Mouse (Mus musculus): Measurements from ENCODE around the gene Sec31a. TPM values are rescaled to one million over a fixed set of nuclear protein-coding genes. Genes with fewer than 3 reads are reported as not detected.

Gene Sec31a
- polyA plus RNA-seq, 1 experiment from 2014 or later, result 150 TPM

GRCm38 (mm10) chr5:100418077-100418476, 2.0 kb upstream of the Sec31a start:
- peaks cover 26% of the 10 kb centered on the region for H3K36me3 ChIP-seq (ENCODE audit: control insufficient read depth, insufficient read depth)
- 79% methylated on average over 2 of the region's 2 CpGs for WGBS
- H3K4me2 ChIP-seq (ENCODE audit: low read depth, low read length), result no peak overlapping the region
- H3K4me1 ChIP-seq (ENCODE audit: control insufficient read depth, insufficient read depth, low read length), result peaks cover 13% of the 10 kb centered on the region
- no peak overlapping the region for H3K27ac ChIP-seq (ENCODE audit: low read length)
- no peak for ATAC-seq (replicated peaks; ENCODE audit: extremely low read depth, insufficient read depth, low FRiP score)
- H3K4me3 ChIP-seq (ENCODE audit: low read length), result no peak overlapping the region
- no peak overlapping the region for H3K9ac ChIP-seq (ENCODE audit: low read length)
- no peaks in the 10 kb centered on the region for H3K9me3 ChIP-seq (replicated peaks; ENCODE audit: control insufficient read depth, low read length)
- no peaks in the 10 kb centered on the region for H3K27me3 ChIP-seq (ENCODE audit: control insufficient read depth, insufficient read depth, low read length)

- H3K27ac ChIP-seq (ENCODE audit: low read length), result peak overlapping the region; percentile 73
- ATAC-seq (replicated peaks; ENCODE audit: extremely low read depth, insufficient read depth, low FRiP score), result no peak
- 0 out of 2 replicates have a peak, but pooled peaks cover 5% of the 10 kb centered on the region for H3K36me3 ChIP-seq (ENCODE audit: control insufficient read depth, insufficient read depth)
These were observed 1.4 kb downstream of the Sec31a start for GRCm38 (mm10) chr5:100414474-100415196.

GRCm38 (mm10) chr5:100412886-100413285, 3.1 kb downstream of the Sec31a start:
- Histone ChIP-seq H3K9ac (ENCODE audit: low read length) (no peak overlapping the region), H3K27me3 (ENCODE audit: control insufficient read depth, insufficient read depth, low read length) (no peaks in the 10 kb centered on the region), H3K9me3 (replicated peaks; ENCODE audit: control insufficient read depth, low read length) (no peaks in the 10 kb centered on the region), H3K4me1 (ENCODE audit: control insufficient read depth, insufficient read depth, low read length) (peaks cover 25% of the 10 kb centered on the region), H3K27ac (ENCODE audit: low read length) (no peak overlapping the region), H3K36me3 (ENCODE audit: control insufficient read depth, insufficient read depth) (peaks cover under 1% of the 10 kb centered on the region; the same call in 1 of the 2 replicates), H3K4me3 (ENCODE audit: low read length) (no peak overlapping the region), H3K4me2 (ENCODE audit: low read depth, low read length) (no peak overlapping the region)
- 74% methylated on average over 3 of the region's 3 CpGs for WGBS
- no peak for ATAC-seq (replicated peaks; ENCODE audit: extremely low read depth, insufficient read depth, low FRiP score)

More at GRCm38 (mm10) chr5:100414474-100415196, 1.4 kb downstream of the Sec31a start:
- no peaks in the 10 kb centered on the region for H3K27me3 ChIP-seq (ENCODE audit: control insufficient read depth, insufficient read depth, low read length)
- H3K4me2 ChIP-seq (ENCODE audit: low read depth, low read length), result peak overlapping the region; percentile 82
- no peaks in the 10 kb centered on the region for H3K9me3 ChIP-seq (replicated peaks; ENCODE audit: control insufficient read depth, low read length)
- H3K4me3 ChIP-seq (ENCODE audit: low read length), result peak overlapping the region; percentile 61
- H3K4me1 ChIP-seq (ENCODE audit: control insufficient read depth, insufficient read depth, low read length), result peaks cover 25% of the 10 kb centered on the region
- WGBS, result 18% methylated on average over 11 of the region's 11 CpGs
- H3K9ac ChIP-seq (ENCODE audit: low read length), result peak overlapping the region; percentile 74

GRCm38 (mm10) chr5:100410281-100410680, 5.8 kb downstream of the Sec31a start:
- ATAC-seq (replicated peaks; ENCODE audit: extremely low read depth, insufficient read depth, low FRiP score), result no peak

GRCm38 (mm10) chr5:100408485-100408884, 7.5 kb downstream of the Sec31a start:
- Histone ChIP-seq H3K27ac (ENCODE audit: low read length) (no peak overlapping the region), H3K36me3 (ENCODE audit: control insufficient read depth, insufficient read depth) (peaks cover 28% of the 10 kb centered on the region), H3K4me3 (ENCODE audit: low read length) (no peak overlapping the region), H3K27me3 (ENCODE audit: control insufficient read depth, insufficient read depth, low read length) (no peaks in the 10 kb centered on the region), H3K9me3 (replicated peaks; ENCODE audit: control insufficient read depth, low read length) (no peaks in the 10 kb centered on the region), H3K4me2 (ENCODE audit: low read depth, low read length) (no peak overlapping the region), H3K9ac (ENCODE audit: low read length) (no peak overlapping the region), H3K4me1 (ENCODE audit: control insufficient read depth, insufficient read depth, low read length) (peaks cover 14% of the 10 kb centered on the region)
- ATAC-seq (replicated peaks; ENCODE audit: extremely low read depth, insufficient read depth, low FRiP score), result no peak
- 81% methylated on average over 5 of the region's 5 CpGs for WGBS

More at GRCm38 (mm10) chr5:100410281-100410680, 5.8 kb downstream of the Sec31a start:
- Histone ChIP-seq H3K36me3 (ENCODE audit: control insufficient read depth, insufficient read depth) (peaks cover 15% of the 10 kb centered on the region), H3K4me1 (ENCODE audit: control insufficient read depth, insufficient read depth, low read length) (peaks cover 21% of the 10 kb centered on the region), H3K9me3 (replicated peaks; ENCODE audit: control insufficient read depth, low read length) (no peaks in the 10 kb centered on the region), H3K4me2 (ENCODE audit: low read depth, low read length) (no peak overlapping the region), H3K4me3 (ENCODE audit: low read length) (no peak overlapping the region), H3K9ac (ENCODE audit: low read length) (no peak overlapping the region), H3K27me3 (ENCODE audit: control insufficient read depth, insufficient read depth, low read length) (no peaks in the 10 kb centered on the region), H3K27ac (ENCODE audit: low read length) (no peak overlapping the region)
- WGBS, result 85% methylated on average over 5 of the region's 5 CpGs

- Histone ChIP-seq H3K9ac (ENCODE audit: low read length) (no peak overlapping the region), H3K4me2 (ENCODE audit: low read depth, low read length) (no peak overlapping the region), H3K4me1 (ENCODE audit: control insufficient read depth, insufficient read depth, low read length) (no peaks in the 10 kb centered on the region), H3K27ac (ENCODE audit: low read length) (no peak overlapping the region), H3K36me3 (ENCODE audit: control insufficient read depth, insufficient read depth) (peaks cover 72% of the 10 kb centered on the region), H3K4me3 (ENCODE audit: low read length) (no peak overlapping the region), H3K9me3 (replicated peaks; ENCODE audit: control insufficient read depth, low read length) (no peaks in the 10 kb centered on the region), H3K27me3 (ENCODE audit: control insufficient read depth, insufficient read depth, low read length) (no peaks in the 10 kb centered on the region)
- no peak for ATAC-seq (replicated peaks; ENCODE audit: extremely low read depth, insufficient read depth, low FRiP score)
- 89% methylated on average over 3 of the region's 3 CpGs for WGBS
These were observed 19.3 kb downstream of the Sec31a start for GRCm38 (mm10) chr5:100396753-100397152.

GRCm38 (mm10) chr5:100393681-100394080, 22.4 kb downstream of the Sec31a start:
- peaks cover 85% of the 10 kb centered on the region for H3K36me3 ChIP-seq (ENCODE audit: control insufficient read depth, insufficient read depth)
- H3K9ac ChIP-seq (ENCODE audit: low read length), result no peak overlapping the region
- no peaks in the 10 kb centered on the region for H3K9me3 ChIP-seq (replicated peaks; ENCODE audit: control insufficient read depth, low read length)
- no peak for ATAC-seq (replicated peaks; ENCODE audit: extremely low read depth, insufficient read depth, low FRiP score)
- no peaks in the 10 kb centered on the region for H3K27me3 ChIP-seq (ENCODE audit: control insufficient read depth, insufficient read depth, low read length)
- no peak overlapping the region for H3K27ac ChIP-seq (ENCODE audit: low read length)
- no peak overlapping the region for H3K4me3 ChIP-seq (ENCODE audit: low read length)
- WGBS, result 78% methylated on average over 3 of the region's 3 CpGs
- H3K4me2 ChIP-seq (ENCODE audit: low read depth, low read length), result no peak overlapping the region
- H3K4me1 ChIP-seq (ENCODE audit: control insufficient read depth, insufficient read depth, low read length), result no peaks in the 10 kb centered on the region

- Histone ChIP-seq H3K4me1 (ENCODE audit: control insufficient read depth, insufficient read depth, low read length) (no peaks in the 10 kb centered on the region), H3K27ac (ENCODE audit: low read length) (no peak overlapping the region), H3K27me3 (ENCODE audit: control insufficient read depth, insufficient read depth, low read length) (no peaks in the 10 kb centered on the region), H3K4me3 (ENCODE audit: low read length) (no peak overlapping the region), H3K9me3 (replicated peaks; ENCODE audit: control insufficient read depth, low read length) (no peaks in the 10 kb centered on the region), H3K36me3 (ENCODE audit: control insufficient read depth, insufficient read depth) (peaks cover 80% of the 10 kb centered on the region), H3K9ac (ENCODE audit: low read length) (no peak overlapping the region), H3K4me2 (ENCODE audit: low read depth, low read length) (no peak overlapping the region)
- whole genome bisulfite sequencing, result 85% methylated on average over 20 of the region's 20 CpGs
- ATAC-seq (replicated peaks; ENCODE audit: extremely low read depth, insufficient read depth, low FRiP score), result no peak
These were observed 23.5 kb downstream of the Sec31a start for GRCm38 (mm10) chr5:100392436-100392955.

GRCm38 (mm10) chr5:100383782-100384510, 32.1 kb downstream of the Sec31a start:
- H3K27me3 ChIP-seq (ENCODE audit: control insufficient read depth, insufficient read depth, low read length), result no peaks in the 10 kb centered on the region
- H3K4me3 ChIP-seq (ENCODE audit: low read length), result no peak overlapping the region
- no peak overlapping the region for H3K4me2 ChIP-seq (ENCODE audit: low read depth, low read length)
- no peaks in the 10 kb centered on the region for H3K9me3 ChIP-seq (replicated peaks; ENCODE audit: control insufficient read depth, low read length)
- no peaks in the 10 kb centered on the region for H3K4me1 ChIP-seq (ENCODE audit: control insufficient read depth, insufficient read depth, low read length)
- no peak overlapping the region for H3K27ac ChIP-seq (ENCODE audit: low read length)
- WGBS, result 92% methylated on average over 18 of the region's 18 CpGs
- H3K9ac ChIP-seq (ENCODE audit: low read length), result no peak overlapping the region
- H3K36me3 ChIP-seq (ENCODE audit: control insufficient read depth, insufficient read depth), result peaks cover 62% of the 10 kb centered on the region
- ATAC-seq (replicated peaks; ENCODE audit: extremely low read depth, insufficient read depth, low FRiP score), result no peak

Data from heart, embryonic 16.5 days (tissue).